Mouse (Mus musculus) right cerebral cortex, postnatal 36 days (tissue): ENCODE data around the gene Gm973.

Experiments
- DNase-seq, 2 experiments: peaks; one replicate each; pipeline ENCODE4 v3.0.0; 2022; ENCODE audit warnings: low spot score in 2 of 2, mixed read lengths in 1 of 2

The Gm973 gene

DNA sequence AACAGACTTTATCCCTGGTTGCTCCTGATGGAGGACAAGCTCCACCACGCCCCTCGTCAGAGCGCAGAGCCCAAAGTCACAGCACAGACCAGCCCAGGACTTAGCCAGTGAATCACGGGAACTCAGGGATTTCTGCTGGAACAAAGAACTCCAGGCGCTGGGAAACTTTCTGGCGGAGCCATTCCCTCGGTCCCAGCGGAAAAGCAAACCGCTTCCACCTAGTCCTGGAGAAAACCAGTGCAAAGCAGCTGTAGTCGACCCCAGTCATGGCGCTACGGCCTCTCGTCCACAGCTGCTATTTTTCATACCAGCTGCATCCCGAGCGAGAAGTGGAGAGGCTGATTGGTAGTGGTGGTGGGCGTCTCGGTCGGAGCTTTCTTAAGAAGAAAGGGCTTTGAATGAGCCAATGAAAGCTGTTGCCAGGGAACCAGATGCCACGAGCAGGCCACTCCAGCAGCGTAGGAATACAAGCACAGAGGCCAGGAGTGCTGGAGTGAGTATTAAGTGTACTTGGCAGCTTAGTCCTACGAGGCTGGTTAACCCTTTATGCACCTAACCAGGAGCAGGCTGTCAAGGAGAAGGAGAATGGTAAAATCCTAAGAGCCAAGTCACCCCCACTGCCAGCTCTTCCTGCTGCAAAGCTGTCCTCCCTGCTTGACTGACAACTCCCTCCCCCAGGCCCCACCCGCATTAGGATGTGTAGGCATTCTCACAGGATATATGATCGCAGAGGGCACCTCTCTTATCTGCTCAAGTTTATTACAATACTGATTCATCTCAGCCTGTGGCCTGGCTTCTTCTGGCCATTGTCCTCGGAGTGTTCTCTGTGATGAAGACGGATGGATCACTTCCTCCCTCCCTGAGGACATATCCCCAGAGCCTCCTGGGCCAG, at the start of gene Gm973:
TSS of gene Gm973 (plus strand) at position 239 of the 892 bp plus-strand sequence.
- DNase-seq: peak; percentile 43 to 54

DNA sequence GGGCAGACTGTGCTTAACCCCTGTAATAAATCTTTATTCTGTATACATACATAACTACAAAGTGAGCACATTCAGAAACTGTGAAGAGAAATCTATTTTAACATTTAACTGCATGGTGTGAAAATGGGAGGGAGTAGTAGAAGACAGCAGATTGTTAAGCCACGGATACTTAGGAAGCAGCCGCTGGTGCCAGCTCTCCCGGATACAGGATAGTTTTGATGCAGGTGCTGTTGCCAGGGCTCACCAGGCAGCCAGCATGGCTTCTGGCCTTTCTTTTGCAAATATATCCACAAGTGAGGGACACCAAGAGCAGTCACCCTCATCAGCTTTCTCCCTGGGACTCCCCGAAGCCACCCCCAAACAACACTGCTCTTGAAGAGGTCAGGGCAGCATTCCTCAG, 46.9 kb upstream of the Gm973 start:
- peak in 1 of 2 experiments; percentile 21 for DNase-seq

DNA sequence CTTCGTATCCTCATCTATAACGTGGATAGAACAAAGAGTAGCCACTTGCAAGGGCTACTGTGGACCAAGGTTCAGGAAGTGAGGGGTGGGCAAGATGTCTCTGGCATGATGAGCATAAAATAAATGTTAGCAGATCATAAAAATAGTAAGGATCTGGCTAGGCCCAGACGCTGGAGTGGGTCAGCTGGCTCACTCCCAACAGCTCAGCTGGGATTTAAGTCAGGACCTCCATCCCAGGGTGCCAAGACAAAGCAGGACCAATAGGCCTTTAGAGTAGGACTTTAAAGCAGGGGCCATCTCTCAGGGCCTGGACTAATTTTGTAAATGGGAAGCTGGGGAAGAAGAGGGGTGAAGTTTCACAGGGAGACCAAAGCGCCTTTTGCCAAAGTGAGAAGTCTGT, 45.3 kb upstream of the Gm973 start:
- DNase-seq: no peak

DNA sequence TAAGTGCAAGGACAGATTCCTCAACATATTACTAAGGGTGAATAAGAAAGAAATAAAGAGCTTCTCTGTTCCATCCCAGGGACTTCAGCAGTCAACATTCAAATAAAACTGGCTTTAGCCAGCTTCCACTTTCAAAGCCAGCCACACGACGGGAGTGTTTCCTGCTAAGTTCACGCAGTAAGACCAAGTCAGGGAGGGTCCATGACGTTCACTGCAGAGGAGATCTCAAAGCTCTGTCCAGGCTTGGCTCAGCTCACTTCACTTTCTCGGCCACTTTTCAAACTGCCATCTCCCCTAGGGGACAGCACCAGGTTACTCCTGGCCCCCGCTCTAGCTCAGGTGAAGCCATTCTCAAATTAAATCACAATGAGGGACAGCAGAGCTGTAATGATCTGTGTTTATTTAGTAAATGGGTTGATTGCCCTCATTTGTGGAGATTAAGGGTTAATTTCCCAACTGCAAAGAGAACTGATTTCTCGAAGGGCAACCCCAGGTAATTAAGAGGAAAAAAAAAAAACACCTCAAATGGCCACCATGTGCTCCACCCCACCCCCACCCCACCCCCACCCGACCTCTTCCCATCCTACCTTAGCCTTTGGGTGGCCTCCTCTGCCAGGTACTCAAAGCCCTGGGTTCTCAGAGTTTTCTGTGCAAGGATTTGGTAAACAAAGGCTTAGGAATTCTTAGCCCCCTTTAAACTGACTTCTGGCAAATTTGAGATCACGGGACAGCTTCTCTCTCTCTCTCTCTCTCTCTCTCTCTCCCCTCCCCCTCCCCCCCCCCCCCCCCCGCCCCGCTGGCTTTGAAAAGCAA, 43.5 kb upstream of the Gm973 start:
- no peak for DNase-seq

DNA sequence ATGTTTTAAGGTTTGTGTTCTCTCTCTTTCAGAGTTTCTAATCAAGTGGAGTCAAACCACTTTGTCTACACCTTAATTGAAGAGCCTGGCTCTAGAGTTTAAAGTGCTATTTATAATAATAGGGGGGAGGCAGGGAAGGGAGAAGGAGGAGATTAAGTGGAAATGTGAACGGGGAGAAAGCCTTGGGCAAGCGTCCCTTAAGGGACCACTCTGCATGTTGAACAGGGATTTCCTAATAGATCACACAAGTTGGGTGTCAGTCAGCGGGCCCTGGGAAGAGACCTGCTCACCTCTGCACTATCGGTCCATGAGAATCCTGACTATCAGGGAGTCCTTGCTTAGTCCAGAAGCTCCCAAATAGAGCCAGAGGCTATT, 42.9 kb upstream of the Gm973 start:
- DNase-seq: no peak

DNA sequence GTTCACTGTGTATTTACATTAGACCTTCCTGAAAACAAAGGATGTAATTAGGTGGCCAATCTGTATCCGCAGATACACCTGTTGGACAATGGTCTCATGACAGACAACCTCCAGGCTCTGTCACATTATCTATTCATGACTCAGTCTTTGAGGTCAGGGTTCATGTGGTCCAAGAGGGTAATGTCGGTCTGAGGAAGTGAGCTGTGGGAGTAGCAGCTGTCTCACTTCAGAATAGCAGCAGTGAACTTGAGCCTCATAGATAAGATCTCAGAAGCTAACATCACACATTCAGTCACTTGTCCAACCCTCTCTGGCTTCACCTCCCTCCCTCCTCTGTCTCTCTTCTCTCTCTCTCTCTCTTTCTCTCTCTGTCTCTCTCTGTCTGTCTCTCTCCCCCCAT, 40.4 kb upstream of the Gm973 start:
- no peak for DNase-seq

DNA sequence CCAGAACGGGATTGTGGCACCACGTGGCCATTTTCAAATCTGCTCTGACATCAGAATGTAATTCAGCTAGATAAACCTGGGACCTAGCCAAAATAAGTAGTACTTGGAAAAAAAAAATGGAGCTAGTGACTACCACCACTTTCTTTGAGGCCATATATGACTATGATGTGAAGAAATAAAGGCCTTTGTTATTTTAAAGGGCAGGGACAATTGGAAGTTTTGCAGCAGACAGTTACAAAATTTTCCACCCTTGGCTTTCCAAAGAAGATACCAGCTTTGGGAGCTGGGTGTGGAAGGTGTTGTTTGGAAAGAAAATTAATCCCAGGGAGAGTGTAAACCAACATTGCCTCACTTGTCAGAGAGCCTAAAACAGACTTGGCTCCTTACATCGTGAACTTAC, 37.2 kb upstream of the Gm973 start:
- DNase-seq: no peak

DNA sequence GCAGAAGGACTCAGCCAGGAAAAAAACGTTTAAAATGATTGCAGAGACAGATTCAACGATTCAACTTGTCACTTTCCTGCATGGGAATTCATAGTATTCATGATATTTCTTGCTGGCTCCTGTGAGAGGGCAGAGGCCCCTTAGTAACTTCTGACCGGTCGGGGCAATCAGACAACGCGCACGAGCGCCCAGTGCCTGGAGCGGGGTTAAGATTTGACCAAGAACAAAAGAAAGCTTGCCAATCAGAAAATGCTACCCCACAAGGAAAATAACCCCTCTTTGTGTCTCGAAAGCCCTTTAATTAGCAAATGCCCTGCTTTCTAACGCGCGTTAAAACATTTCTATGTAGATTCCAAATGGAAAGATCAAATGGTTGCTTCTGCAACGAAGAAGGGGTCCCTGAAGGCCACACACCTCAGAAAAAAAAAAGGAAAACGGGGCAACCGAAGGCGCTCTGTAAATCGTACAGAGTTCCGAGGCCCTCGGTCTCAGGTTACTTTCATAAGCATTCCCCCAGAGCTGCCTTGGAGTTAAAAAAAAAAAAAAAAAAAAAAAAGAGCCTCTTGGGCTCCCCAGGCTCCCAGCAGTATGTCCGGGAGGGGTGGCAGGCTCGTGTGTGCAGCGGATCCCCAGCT, 35.1 kb upstream of the Gm973 start:
- no peak for DNase-seq

DNA sequence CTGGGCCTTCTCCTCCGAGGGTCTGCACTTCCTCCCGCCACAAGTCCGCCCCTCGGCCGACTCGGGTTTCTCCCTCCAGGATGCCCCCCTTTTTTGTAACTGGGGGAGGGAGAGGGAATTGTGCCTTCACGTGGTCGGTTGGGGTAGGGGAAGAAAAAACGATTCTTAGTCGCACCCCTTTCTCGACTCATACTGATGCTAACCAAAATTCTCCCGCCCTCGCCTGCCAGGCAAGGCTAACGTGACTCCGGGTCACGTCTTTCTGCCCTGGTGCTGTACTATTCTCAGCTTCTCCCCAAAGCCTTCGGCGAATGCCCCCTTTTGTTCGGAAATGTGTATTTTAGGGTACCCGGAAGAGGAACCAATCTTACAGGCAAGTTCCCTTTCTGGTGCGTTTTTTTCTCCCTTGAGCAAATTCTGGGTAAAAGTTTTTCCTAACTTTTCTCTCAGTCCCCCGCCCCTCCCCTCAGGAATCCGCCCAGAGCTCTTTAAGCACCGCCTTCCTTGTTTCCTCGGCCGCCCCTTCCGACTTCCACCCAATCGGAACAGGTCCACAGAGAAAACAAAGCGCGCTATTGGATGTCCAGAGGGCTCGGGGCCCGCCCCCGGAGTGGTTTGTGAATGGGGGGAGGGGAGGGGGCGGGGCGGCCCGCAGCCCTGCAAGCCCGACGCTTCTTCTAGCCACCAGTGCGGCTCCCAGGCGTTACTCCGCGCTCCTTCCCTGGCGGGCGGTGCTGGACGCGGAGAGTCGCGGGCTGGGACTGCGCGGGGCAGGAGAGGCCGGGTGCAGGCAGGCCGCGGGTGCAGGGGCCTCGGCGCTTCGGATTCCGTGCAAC, 34.4 kb upstream of the Gm973 start:
- peak; percentile 82 to 83 for DNase-seq

DNA sequence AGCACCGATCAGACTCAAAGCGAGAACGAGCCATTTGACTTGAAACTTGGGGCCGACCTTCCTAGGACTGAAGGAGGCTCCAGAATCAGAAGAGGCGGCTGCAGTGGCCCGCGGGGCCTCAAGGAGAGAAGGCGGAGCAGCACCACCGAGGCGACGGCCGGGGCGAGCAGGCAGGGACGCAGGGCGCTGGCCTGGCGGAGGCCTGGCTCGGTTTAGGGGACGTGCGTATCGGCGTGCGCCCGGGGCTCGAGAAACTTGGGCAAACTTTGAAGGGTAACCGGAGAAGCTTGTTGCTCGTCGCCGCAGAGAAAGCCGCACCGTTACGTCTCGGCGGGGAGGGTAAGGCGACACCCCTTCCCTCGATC, 33.8 kb upstream of the Gm973 start, which contains the start of gene Fzd7:
TSS of gene Fzd7 (plus strand) at position 94 of the 365 bp plus-strand sequence.
- DNase-seq: no peak

DNA sequence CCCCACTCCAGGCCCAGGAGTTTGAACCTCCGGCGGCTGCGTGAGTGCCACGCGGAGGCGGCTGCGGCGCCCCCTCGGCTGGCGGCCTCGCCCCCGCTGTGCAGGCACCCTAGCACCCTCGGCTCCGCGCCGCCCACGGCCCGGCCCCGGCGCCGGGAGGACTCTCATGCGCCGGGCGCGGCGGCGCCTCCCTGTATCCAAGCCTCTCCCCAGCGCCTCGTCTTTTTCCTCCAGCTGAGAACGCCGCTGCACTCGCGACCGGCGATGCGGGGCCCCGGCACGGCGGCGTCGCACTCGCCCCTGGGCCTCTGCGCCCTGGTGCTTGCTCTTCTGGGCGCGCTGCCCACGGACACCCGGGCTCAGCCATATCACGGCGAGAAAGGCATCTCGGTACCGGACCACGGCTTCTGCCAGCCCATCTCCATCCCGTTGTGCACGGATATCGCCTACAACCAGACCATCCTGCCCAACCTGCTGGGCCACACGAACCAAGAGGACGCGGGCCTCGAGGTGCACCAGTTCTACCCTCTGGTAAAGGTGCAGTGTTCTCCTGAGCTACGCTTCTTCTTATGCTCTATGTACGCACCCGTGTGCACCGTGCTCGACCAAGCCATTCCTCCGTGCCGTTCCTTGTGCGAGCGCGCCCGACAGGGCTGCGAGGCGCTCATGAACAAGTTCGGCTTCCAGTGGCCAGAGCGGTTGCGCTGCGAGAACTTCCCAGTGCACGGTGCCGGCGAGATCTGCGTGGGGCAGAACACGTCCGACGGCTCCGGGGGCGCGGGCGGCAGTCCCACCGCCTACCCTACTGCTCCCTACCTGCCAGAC, 33.2 kb upstream of the Gm973 start:
- DNase-seq: no peak

DNA sequence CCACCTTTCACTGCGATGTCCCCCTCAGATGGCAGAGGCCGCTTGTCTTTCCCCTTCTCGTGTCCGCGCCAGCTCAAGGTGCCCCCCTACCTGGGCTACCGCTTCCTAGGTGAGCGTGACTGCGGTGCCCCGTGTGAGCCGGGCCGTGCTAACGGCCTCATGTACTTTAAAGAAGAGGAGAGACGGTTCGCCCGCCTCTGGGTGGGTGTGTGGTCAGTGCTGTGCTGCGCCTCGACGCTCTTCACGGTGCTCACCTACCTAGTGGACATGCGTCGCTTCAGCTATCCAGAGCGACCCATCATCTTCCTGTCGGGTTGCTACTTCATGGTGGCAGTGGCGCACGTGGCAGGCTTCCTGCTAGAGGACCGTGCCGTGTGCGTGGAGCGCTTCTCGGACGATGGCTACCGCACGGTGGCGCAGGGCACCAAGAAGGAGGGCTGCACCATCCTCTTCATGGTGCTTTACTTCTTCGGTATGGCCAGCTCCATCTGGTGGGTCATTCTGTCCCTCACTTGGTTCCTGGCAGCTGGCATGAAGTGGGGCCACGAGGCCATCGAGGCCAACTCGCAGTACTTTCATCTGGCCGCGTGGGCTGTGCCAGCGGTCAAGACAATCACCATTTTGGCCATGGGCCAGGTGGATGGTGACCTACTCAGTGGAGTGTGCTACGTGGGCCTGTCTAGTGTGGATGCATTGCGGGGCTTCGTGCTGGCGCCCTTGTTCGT, 32.4 kb upstream of the Gm973 start:
- peak; percentile 46 to 56 for DNase-seq

DNA sequence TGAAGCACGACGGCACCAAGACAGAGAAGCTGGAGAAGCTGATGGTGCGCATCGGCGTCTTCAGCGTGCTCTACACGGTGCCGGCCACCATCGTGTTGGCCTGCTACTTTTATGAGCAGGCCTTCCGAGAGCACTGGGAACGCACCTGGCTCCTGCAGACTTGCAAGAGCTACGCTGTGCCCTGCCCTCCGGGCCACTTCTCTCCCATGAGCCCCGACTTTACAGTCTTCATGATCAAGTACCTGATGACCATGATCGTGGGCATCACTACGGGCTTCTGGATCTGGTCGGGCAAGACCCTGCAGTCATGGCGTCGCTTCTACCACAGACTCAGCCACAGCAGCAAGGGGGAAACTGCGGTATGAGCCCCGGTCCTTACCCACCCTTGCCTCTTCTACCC, 31.8 kb upstream of the Gm973 start:
- DNase-seq: no peak

DNA sequence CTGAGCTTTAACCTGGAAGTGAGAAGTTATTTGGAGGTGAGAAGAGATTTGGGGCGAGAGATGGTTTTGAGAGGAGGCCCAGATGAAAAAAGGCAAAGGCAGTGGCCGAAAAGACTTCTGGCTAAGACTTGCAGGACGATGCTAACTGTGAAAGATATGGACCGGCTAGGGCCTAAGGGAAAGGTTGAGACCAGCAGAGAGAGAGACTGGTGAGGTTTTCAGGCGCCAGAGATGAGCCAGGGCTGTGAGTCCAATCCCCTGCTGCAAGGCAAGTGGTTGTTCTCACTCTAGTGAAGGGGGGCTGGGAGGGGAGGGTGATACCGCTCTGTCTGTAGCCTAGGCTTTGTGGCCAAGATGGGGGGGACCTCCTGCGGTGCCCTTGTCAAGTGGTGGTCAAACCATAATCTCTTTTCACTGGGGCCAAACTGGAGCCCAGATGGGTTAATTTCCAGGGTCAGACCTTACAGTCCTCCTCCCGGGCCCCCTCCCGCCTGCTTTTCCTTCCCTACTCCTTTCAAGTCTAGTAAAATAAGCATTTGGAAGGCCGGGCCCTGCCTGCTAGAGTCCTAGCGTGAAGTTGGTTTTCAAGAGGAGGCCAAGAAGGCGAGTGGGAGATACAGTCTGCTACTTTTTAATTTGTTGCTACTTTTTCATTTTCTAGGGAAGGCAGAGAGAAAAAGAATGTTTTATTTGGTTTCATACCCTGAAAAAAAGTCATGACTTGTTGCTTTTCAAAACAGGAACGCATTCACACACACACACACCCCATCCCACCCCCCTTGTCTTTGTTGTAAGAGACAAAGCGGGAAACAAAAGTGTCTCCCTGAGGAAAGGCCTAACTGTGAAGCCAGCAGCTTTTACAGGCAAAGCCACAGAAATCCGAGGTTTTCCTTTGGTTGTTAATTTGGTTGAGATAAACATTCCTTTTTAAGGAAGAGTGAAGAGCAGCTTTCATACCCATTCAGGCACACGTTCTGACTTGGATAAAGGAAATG, 31.0 kb upstream of the Gm973 start:
- DNase-seq: no peak

DNA sequence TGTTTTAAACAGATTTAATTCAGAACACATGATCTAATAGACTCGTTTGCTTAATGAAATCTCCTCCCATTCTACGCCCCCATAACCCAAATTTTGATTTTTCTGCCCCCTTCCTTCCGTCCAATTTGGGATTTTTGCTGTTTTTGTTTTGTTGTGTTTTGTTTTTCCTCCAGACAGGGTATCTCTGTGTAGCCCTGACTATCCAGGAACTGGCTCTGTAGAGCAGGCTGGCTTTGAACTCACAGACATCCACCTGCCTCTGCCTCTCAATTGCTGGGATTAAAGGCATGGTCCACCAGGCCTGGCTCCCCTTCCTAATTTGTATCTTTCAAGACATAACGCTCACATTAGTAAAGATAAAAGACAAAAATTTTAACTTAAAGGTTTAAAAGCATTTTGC, 30.3 kb upstream of the Gm973 start:
- no peak for DNase-seq

DNA sequence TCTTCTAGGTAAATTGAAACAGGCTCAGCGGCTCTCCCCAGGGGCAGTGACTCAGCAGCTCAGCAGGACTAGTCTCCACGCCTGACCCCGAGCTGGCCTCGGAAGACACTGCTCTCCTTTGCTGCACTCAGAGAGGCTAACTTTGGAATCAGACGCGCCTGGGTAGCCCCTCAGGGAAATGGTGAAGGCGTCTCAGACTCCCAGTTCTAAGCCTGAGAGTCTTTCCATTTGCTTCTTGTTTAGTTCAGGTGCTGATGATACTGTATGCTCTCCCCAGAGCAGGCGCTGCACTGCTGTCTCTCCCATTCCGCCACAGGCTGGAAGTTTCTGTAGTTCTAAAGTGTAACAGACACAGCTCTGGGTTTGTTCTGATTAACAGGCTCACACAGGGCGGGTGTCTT, 28.4 kb upstream of the Gm973 start:
- DNase-seq: no peak

DNA sequence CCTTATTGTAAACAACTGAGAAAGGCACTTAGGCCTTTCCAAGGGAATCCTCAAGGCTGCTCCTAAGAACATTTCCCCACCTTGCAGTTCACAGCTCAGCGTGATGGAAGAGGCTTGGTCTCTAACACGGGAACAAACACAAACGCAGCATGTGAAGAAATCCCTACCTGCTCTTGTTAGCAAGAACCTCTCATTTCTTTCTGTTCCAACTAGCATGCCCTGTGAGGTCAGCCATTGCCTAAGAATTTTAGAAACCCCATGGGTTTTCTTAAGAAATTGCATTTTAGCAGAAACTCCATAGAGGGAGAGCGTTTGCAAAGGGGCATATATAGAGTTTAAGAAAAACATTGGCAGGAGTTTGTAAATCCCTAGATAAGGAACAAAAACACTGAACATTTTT, 27.6 kb upstream of the Gm973 start:
- DNase-seq: no peak

DNA sequence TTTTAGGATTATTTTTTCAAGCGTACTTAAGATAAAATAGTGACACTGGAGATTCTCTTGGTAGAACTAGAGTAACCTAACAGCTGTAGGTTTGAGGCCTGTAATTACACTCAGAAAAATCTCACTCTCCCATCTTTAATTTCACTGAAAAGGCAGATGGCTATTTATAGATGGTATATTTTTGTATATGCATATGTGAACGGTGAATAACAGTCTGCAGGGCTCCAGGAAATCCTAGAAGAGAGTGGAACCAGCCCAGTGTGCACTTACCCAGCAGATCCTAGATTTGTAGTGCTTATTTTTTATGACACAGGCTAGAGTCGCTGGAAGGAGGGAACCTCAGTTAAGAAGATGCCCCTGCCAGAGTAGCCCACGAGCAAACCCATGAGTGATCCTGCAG, 27.1 kb upstream of the Gm973 start:
- DNase-seq: no peak

DNA sequence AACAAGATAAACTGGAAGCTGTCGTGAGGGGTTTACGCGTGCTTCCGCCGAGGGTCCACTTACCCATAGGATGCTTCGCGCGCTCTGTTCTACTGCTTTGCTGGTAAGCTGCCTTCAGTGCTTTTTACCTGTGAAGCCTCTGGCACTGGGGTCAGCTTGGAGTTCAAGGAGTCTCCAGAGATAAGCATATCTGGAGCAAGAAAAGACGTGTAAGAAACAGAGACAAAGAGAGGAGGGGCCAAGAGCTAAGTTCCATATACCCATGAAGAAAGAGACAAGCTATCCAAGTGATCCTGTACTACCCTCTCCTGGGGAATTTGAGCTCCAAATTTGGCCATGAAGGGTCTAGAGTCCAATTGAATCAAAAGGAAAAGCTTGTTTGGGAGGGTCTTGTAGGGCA, 24.5 kb upstream of the Gm973 start:
- DNase-seq: no peak
